Comparison of ENCODE assay signal across 23 mouse cellular contexts in the genomic region with DNA sequence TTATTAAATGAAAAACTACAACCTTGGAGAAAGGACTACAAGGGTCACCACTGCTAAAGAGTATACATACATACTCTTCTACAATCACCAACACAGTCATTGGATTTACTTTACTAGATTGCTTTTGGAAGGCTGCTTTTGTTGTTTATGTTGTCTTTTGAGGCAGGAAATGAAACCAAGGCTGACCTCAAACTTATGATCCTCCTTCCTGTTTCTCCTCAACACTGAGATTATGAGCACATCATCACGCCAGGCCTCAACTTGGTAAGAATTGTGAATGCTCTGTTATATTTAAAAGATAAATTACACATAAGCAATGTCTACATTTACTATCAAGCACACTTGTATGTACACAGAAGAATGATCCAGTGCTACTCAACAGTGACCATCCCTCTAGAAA. TPM values are rescaled to one million over a fixed set of nuclear protein-coding genes. Genes with fewer than 3 reads are reported as not detected.
DNase-seq lines count a peak whose midpoint lies in the region; ATAC-seq and TF ChIP-seq lines count a peak whose summit lies in the region.
"Had no signal": no experiment of that assay in that cellular context is flagged by ENCODE, and none has a peak within 500 bp of the region (broad histone marks: within the 10 kb centered on the region; RNA-seq: fewer than 3 reads in every experiment).

No protein-coding gene starts in this region.

- no peaks in the 10 kb centered on the region for H3K36me3 ChIP-seq in liver, adult 2 months (ENCODE audit: control insufficient read depth, insufficient read depth, low read length)
- H3K36me3 ChIP-seq in liver, postnatal 0 days (replicated peaks; ENCODE audit: insufficient read depth, low read length), result peaks cover 13% of the 10 kb centered on the region
- H3K36me3 ChIP-seq in forebrain, postnatal 0 days (ENCODE audit: insufficient read depth), result no peaks in the 10 kb centered on the region
- no peaks in the 10 kb centered on the region for H3K36me3 ChIP-seq in kidney, embryonic 16.5 days (ENCODE audit: insufficient read depth, low read length)
- H3K36me3 ChIP-seq: forebrain, embryonic 10.5 days; hindbrain, embryonic 13.5 days; lung, embryonic 15.5 days; midbrain, embryonic 10.5 days had no signal

- no peak overlapping the region for H3K4me2 ChIP-seq in liver, postnatal 0 days (ENCODE audit: low read depth, low read length)
- H3K4me2 ChIP-seq in forebrain, postnatal 0 days (ENCODE audit: low read depth), result no peak overlapping the region
- H3K4me2 ChIP-seq in kidney, embryonic 16.5 days (replicated peaks; ENCODE audit: low read depth, low read length), result no peak overlapping the region
- H3K4me2 ChIP-seq: embryonic facial prominence, embryonic 15.5 days; hindbrain, embryonic 13.5 days; limb, embryonic 13.5 days; lung, embryonic 15.5 days had no signal

- no peaks in the 10 kb centered on the region for H3K9me3 ChIP-seq in liver, postnatal 0 days (ENCODE audit: low read length)
- no peaks in the 10 kb centered on the region for H3K9me3 ChIP-seq in forebrain, postnatal 0 days (ENCODE audit: low read length)
- H3K9me3 ChIP-seq in kidney, embryonic 16.5 days (ENCODE audit: low read length), result no peaks in the 10 kb centered on the region
- H3K9me3 ChIP-seq: embryonic facial prominence, embryonic 15.5 days; forebrain, embryonic 10.5 days; hindbrain, embryonic 13.5 days; limb, embryonic 13.5 days; lung, embryonic 15.5 days; midbrain, embryonic 10.5 days had no signal

- no peak for ATAC-seq in liver, postnatal 0 days
- ATAC-seq in common myeloid progenitor, adult 5-6 weeks (replicated peaks; ENCODE audit: low read depth, poor library complexity, severe bottlenecking), result 0 out of 2 replicates have a peak, but pooled peaks have one; percentile 18
- ATAC-seq in monocyte, adult 5-6 weeks (replicated peaks; ENCODE audit: insufficient number of reproducible peaks, low FRiP score, low TSS enrichment, poor library complexity, severe bottlenecking), result peak; percentile 83
- ATAC-seq in forebrain, postnatal 0 days, result no peak
- no peak for ATAC-seq in kidney, embryonic 16.5 days (ENCODE audit: low FRiP score, low TSS enrichment)
- ATAC-seq: intestine, postnatal 0 days had no signal

- no peak overlapping the region for H3K9ac ChIP-seq in liver, adult 2 months (ENCODE audit: low read depth, low read length)
- H3K9ac ChIP-seq in liver, postnatal 0 days (replicated peaks), result no peak overlapping the region
- H3K9ac ChIP-seq in forebrain, postnatal 0 days, result no peak overlapping the region
- no peak overlapping the region for H3K9ac ChIP-seq in kidney, embryonic 16.5 days (replicated peaks; ENCODE audit: low read length)
- H3K9ac ChIP-seq: embryonic facial prominence, embryonic 15.5 days; hindbrain, embryonic 13.5 days; limb, embryonic 13.5 days; lung, embryonic 15.5 days had no signal

- H3K4me1 ChIP-seq in liver, adult 2 months (ENCODE audit: control insufficient read depth, insufficient read depth, low read length), result peaks cover 8% of the 10 kb centered on the region
- H3K4me1 ChIP-seq in liver, postnatal 0 days (ENCODE audit: insufficient read depth), result peaks cover 20% of the 10 kb centered on the region
- H3K4me1 ChIP-seq in forebrain, postnatal 0 days (ENCODE audit: insufficient read depth), result no peaks in the 10 kb centered on the region
- H3K4me1 ChIP-seq in kidney, embryonic 16.5 days (ENCODE audit: insufficient read depth, low read length), result 0 out of 2 replicates have a peak, but pooled peaks cover 9% of the 10 kb centered on the region
- H3K4me1 ChIP-seq: embryonic facial prominence, embryonic 15.5 days; forebrain, embryonic 10.5 days; lung, embryonic 15.5 days; midbrain, embryonic 10.5 days had no signal

- 0 out of 2 replicates have a peak overlapping the region, but pooled peaks have one; percentile 27 for H3K27ac ChIP-seq in liver, adult 2 months (replicated peaks; ENCODE audit: insufficient read depth, low read depth, low read length)
- H3K27ac ChIP-seq in liver, postnatal 0 days (ENCODE audit: low read depth), result no peak overlapping the region
- no peak overlapping the region for H3K27ac ChIP-seq in forebrain, postnatal 0 days (ENCODE audit: low read depth, low read length)
- no peak overlapping the region for H3K27ac ChIP-seq in kidney, embryonic 16.5 days (ENCODE audit: low read length)
- H3K27ac ChIP-seq: embryonic facial prominence, embryonic 15.5 days; forebrain, embryonic 10.5 days; hindbrain, embryonic 13.5 days; kidney, postnatal 0 days; layer of hippocampus, adult 2 months; limb, embryonic 13.5 days; lung, embryonic 15.5 days; midbrain, embryonic 10.5 days had no signal

- H3K27me3 ChIP-seq in liver, adult 2 months (ENCODE audit: control insufficient read depth, insufficient read depth, low read length), result no peaks in the 10 kb centered on the region
- no peaks in the 10 kb centered on the region for H3K27me3 ChIP-seq in liver, postnatal 0 days (ENCODE audit: insufficient read depth, low read length)
- H3K27me3 ChIP-seq in forebrain, postnatal 0 days (ENCODE audit: insufficient read depth, low read length), result no peaks in the 10 kb centered on the region
- H3K27me3 ChIP-seq in kidney, embryonic 16.5 days (ENCODE audit: insufficient read depth, low read length), result no peaks in the 10 kb centered on the region
- H3K27me3 ChIP-seq: embryonic facial prominence, embryonic 15.5 days; hindbrain, embryonic 13.5 days; limb, embryonic 13.5 days; lung, embryonic 15.5 days had no signal

- TF ChIP-seq CTCF in liver, adult 2 months (IDR thresholded peaks at IDR 0.05; ENCODE audit: low read depth, low read length), result no peak
- no peak for TF ChIP-seq CTCF in liver, postnatal 0 days (IDR thresholded peaks at IDR 0.05; ENCODE audit: low read depth)
- TF ChIP-seq CTCF in forebrain, postnatal 0 days (IDR thresholded peaks at IDR 0.05; ENCODE audit: low read depth), result no peak

- H3K79me2 ChIP-seq in liver, adult 2 months (ENCODE audit: control insufficient read depth, insufficient read depth, low read length), result peaks cover 24% of the 10 kb centered on the region

- TF ChIP-seq EP300 in liver, postnatal 0 days (IDR thresholded peaks at IDR 0.05; ENCODE audit: low read depth), result no peak

- no peak for TF ChIP-seq POLR2A in liver, adult 2 months (IDR thresholded peaks at IDR 0.05; ENCODE audit: extremely low read depth, insufficient read depth, low read length)

- WGBS in liver, adult 2 months, result 75% methylated on average over 1 of the region's 1 CpGs
- WGBS in liver, postnatal 0 days (ENCODE audit: insufficient replicate concordance), result 52% methylated on average over 1 of the region's 1 CpGs
- 98% methylated on average over 1 of the region's 1 CpGs for WGBS in forebrain, postnatal 0 days
- 91% methylated on average over 1 of the region's 1 CpGs for WGBS in kidney, embryonic 16.5 days

- no peak overlapping the region for H3K4me3 ChIP-seq in liver, adult 2 months (ENCODE audit: insufficient read depth, low read depth, low read length)
- no peak overlapping the region for H3K4me3 ChIP-seq in liver, postnatal 0 days (ENCODE audit: low read depth, low read length)
- no peak overlapping the region for H3K4me3 ChIP-seq in forebrain, postnatal 0 days (ENCODE audit: low read depth, low read length)
- H3K4me3 ChIP-seq in kidney, embryonic 16.5 days (ENCODE audit: low read length), result no peak overlapping the region
- H3K4me3 ChIP-seq: embryonic facial prominence, embryonic 15.5 days; forebrain, embryonic 10.5 days; hindbrain, embryonic 13.5 days; layer of hippocampus, adult 2 months; limb, embryonic 13.5 days; lung, embryonic 15.5 days; midbrain, embryonic 10.5 days had no signal

- DNase-seq in liver, adult 2 months (ENCODE audit: extremely low read depth, low read depth, low spot score), result peak; percentile 35
- no peak for DNase-seq in liver, postnatal 0 days
- DNase-seq in A20 (ENCODE audit: low read depth, low spot score), result peak; percentile 48
- DNase-seq in left cerebral cortex, adult 8-10 months (ENCODE audit: low spot score in 2 of 2), result no peak
- no peak for DNase-seq in forebrain, postnatal 0 days
- DNase-seq: adrenal gland, postnatal 36 days; cerebellum, adult 8-10 months; embryo, embryonic 11 days; gastrocnemius, postnatal 10 days; right cerebral cortex, postnatal 4 days; thymus, adult 18-20 months had no signal

RNA-seq across cellular contexts. Expression of gene Mtmr3, which starts 58.0 kb away (rescaled TPM):
- 19.4 and 22.9 TPM in 2 replicates for total RNA-seq in liver, adult 2 months (2014; rRNA removed)
- polyA plus RNA-seq in liver, adult 2 months (2012; rRNA removed), result 10.0 and 12.4 TPM in 2 replicates
- polyA plus RNA-seq in liver, postnatal 0 days (2015; fragmentation: Nextera tagmentation; extraction: Ambion mirVana), result 10.3 and 11.2 TPM in 2 replicates
- 42.0 and 47.0 TPM in 2 replicates for total RNA-seq in common myeloid progenitor, adult 5-6 weeks (2017)
- total RNA-seq in monocyte, adult 5-6 weeks (2017), result 89.9 to 98.0 TPM (median 96.8 TPM) in 3 replicates
- 10 to 100 TPM; 66.2 to 74.0 (median 70.5) TPM for total RNA-seq in left cerebral cortex, adult 8-10 months (2022)
- total RNA-seq in forebrain, postnatal 0 days (2014; rRNA removed), result 81.6 and 93.4 TPM in 2 replicates
- polyA plus RNA-seq in forebrain, postnatal 0 days (2015; fragmentation: Nextera tagmentation; extraction: Ambion mirVana), result 21.4 and 28.4 TPM in 2 replicates
- 27.1 and 27.4 TPM in 2 replicates for polyA plus RNA-seq in kidney, embryonic 16.5 days (2015; fragmentation: Nextera tagmentation; extraction: Ambion mirVana)

Comparison
In these comparisons a context has a peak if more than half of its experiments do, and no peak if none do; other contexts are left out.
1. DNase-seq: peak in liver, adult 2 months (single experiment) and A20 (single experiment); none in liver, postnatal 0 days (single experiment), left cerebral cortex, adult 8-10 months (0 of 2) and forebrain, postnatal 0 days (single experiment).
2. ATAC-seq: peak in common myeloid progenitor, adult 5-6 weeks (single experiment) and monocyte, adult 5-6 weeks (single experiment); none in liver, postnatal 0 days (single experiment), forebrain, postnatal 0 days (single experiment) and kidney, embryonic 16.5 days (single experiment).